Mouse (Mus musculus) MEL (cell line): ENCODE results near the gene Snd1. TPM values are rescaled to one million over a fixed set of nuclear protein-coding genes. Genes with fewer than 3 reads are reported as not detected.

Source experiments
- DNase-seq: peaks from one replicate; pipeline ENCODE4 v3.0.0; 2011; ENCODE audit warnings: low read depth, low spot score
- H3K27ac ChIP-seq: 2 replicates; pipeline ENCODE4 v1.5.1; 2012; ENCODE audit warnings: low read depth, mild to moderate bottlenecking, control low read depth, low read length, moderate library complexity; ENCODE audit not compliant: control insufficient read depth
- H3K27me3 ChIP-seq, 2 experiments: fragments of 150-350 bp in 1 of 2; sonication (generic) in 1 of 2; 2 replicates each; pipeline ENCODE4 v1.6.1; 2012; ENCODE audit warnings: low read length in 2 of 2, mild to moderate bottlenecking in 2 of 2, improper control_type of control experiment in 1 of 2, moderate library complexity in 1 of 2; ENCODE audit not compliant: insufficient read depth in 2 of 2, control insufficient read depth in 1 of 2
- H3K36me3 ChIP-seq, 2 experiments: 2 replicates each; pipeline ENCODE4 v1.6.1; 2012 to 2014; ENCODE audit warnings: low read length in 2 of 2, improper control_type of control experiment in 1 of 2, inconsistent platforms in 1 of 2, mild to moderate bottlenecking in 1 of 2; ENCODE audit not compliant: insufficient read depth in 2 of 2, control insufficient read depth in 1 of 2
- H3K4me1 ChIP-seq, 2 experiments: fragments of 150-350 bp in 1 of 2; sonication (generic) in 1 of 2; 2 replicates each; pipeline ENCODE4 v1.6.1; 2012; ENCODE audit warnings: low read length in 2 of 2, improper control_type of control experiment in 1 of 2, mild to moderate bottlenecking in 1 of 2; ENCODE audit not compliant: insufficient read depth in 2 of 2, control insufficient read depth in 1 of 2
- H3K4me3 ChIP-seq, 2 experiments: fragments of 150-350 bp in 1 of 2; sonication (generic) in 1 of 2; 2 replicates each; pipeline ENCODE4 v1.5.1; 2012; ENCODE audit warnings: low read depth in 2 of 2, low read length in 2 of 2, mild to moderate bottlenecking in 2 of 2, moderate library complexity in 2 of 2, control low read depth in 1 of 2, improper control_type of control experiment in 1 of 2; ENCODE audit not compliant: control insufficient read depth in 1 of 2, insufficient read depth in 1 of 2
- H3K79me2 ChIP-seq: 2 replicates; pipeline ENCODE4 v1.6.1; 2012; ENCODE audit warnings: mild to moderate bottlenecking, low read length, moderate library complexity; ENCODE audit not compliant: control insufficient read depth, poor library complexity, insufficient read depth
- H3K9ac ChIP-seq: 2 replicates; pipeline ENCODE4 v1.6.1; 2012; ENCODE audit warnings: low read depth, mild to moderate bottlenecking, control low read depth, low read length, moderate library complexity; ENCODE audit not compliant: control insufficient read depth, poor library complexity, severe bottlenecking
- H3K9me3 ChIP-seq: fragments of 150-350 bp; sonication (generic); replicated peaks from 2 replicates; pipeline ENCODE4 v1.6.1; 2012; ENCODE audit warnings: mild to moderate bottlenecking, low read length, improper control_type of control experiment, moderate library complexity; ENCODE audit not compliant: insufficient read depth
- CHD2 ChIP-seq: IDR thresholded peaks from 2 replicates; pipeline ENCODE4 v1.6.1; 2011; ENCODE audit warnings: low read length, improper control_type of control experiment
- CTCF ChIP-seq, 3 experiments: IDR thresholded peaks in 2 of 3; conservative IDR thresholded peaks in 1 of 3; 2 replicates each; pipeline ENCODE4 v1.5.1; 2011 to 2012; ENCODE audit warnings: low read length in 3 of 3, low read depth in 2 of 3, mild to moderate bottlenecking in 2 of 3, improper control_type of control experiment in 1 of 3, inconsistent platforms in 1 of 3, mixed read lengths in 1 of 3, moderate library complexity in 1 of 3; ENCODE audit not compliant: control insufficient read depth in 1 of 3, insufficient read depth in 1 of 3, poor library complexity in 1 of 3, severe bottlenecking in 1 of 3
- E2F4 ChIP-seq: IDR thresholded peaks from 2 replicates; pipeline ENCODE4 v1.6.1; 2011; ENCODE audit warnings: low read depth, low read length, improper control_type of control experiment, borderline replicate concordance
- ELF1 ChIP-seq: IDR thresholded peaks from 2 replicates; pipeline ENCODE4 v1.6.1; 2014; ENCODE audit warnings: low read depth, mild to moderate bottlenecking, inconsistent platforms, low read length, improper control_type of control experiment, moderate library complexity
- EP300 ChIP-seq, 2 experiments: IDR thresholded peaks; 2 replicates each; pipeline ENCODE4 v1.6.1; 2011; ENCODE audit warnings: improper control_type of control experiment in 2 of 2, low read length in 2 of 2, low read depth in 1 of 2, mild to moderate bottlenecking in 1 of 2
- GABPA ChIP-seq: IDR thresholded peaks from 2 replicates; pipeline ENCODE4 v1.6.1; 2012; ENCODE audit warnings: low read depth, mild to moderate bottlenecking, inconsistent platforms, low read length, improper control_type of control experiment, moderate library complexity
- GATA1 ChIP-seq: IDR thresholded peaks from 2 replicates; pipeline ENCODE4 v1.6.1; 2011; ENCODE audit warnings: low read depth, low read length, improper control_type of control experiment
- JUND ChIP-seq: IDR thresholded peaks from 2 replicates; pipeline ENCODE4 v1.6.1; 2011; ENCODE audit warnings: low read depth, mild to moderate bottlenecking, improper control_type of control experiment, low read length
- KAT2A ChIP-seq: conservative IDR thresholded peaks from 2 replicates; pipeline ENCODE4 v1.6.1; 2012; ENCODE audit warnings: low read depth, low read length, improper control_type of control experiment, inconsistent platforms
- MAFK ChIP-seq: IDR thresholded peaks from 2 replicates; pipeline ENCODE4 v1.6.1; 2011; ENCODE audit warnings: low read depth, mild to moderate bottlenecking, low read length, improper control_type of control experiment, borderline replicate concordance
- MAZ ChIP-seq: IDR thresholded peaks from 2 replicates; pipeline ENCODE4 v1.6.1; 2012; ENCODE audit warnings: low read depth, mild to moderate bottlenecking, inconsistent platforms, low read length, improper control_type of control experiment
- MEF2A ChIP-seq: IDR thresholded peaks from 2 replicates; pipeline ENCODE4 v1.6.1; 2014; ENCODE audit warnings: low read depth, mild to moderate bottlenecking, inconsistent platforms, low read length, improper control_type of control experiment; ENCODE audit not compliant: poor library complexity, insufficient replicate concordance, severe bottlenecking; ENCODE audit errors: extremely low read depth
- MXI1 ChIP-seq: IDR thresholded peaks from 2 replicates; pipeline ENCODE4 v1.6.1; 2011; ENCODE audit warnings: mild to moderate bottlenecking, low read depth, low read length, improper control_type of control experiment
- MYB ChIP-seq: IDR thresholded peaks from 2 replicates; pipeline ENCODE4 v1.6.1; 2011; ENCODE audit warnings: mild to moderate bottlenecking, low read depth, low read length, improper control_type of control experiment
- MYC ChIP-seq: IDR thresholded peaks from 2 replicates; pipeline ENCODE4 v1.6.1; 2011; ENCODE audit warnings: low read depth, mild to moderate bottlenecking, low read length, improper control_type of control experiment, moderate library complexity
- NRF1 ChIP-seq: IDR thresholded peaks from 2 replicates; pipeline ENCODE4 v1.6.1; 2014; ENCODE audit warnings: low read depth, mild to moderate bottlenecking, inconsistent platforms, low read length, improper control_type of control experiment, moderate library complexity; ENCODE audit not compliant: poor library complexity, insufficient read depth, severe bottlenecking
- POLR2A ChIP-seq, 2 experiments: IDR thresholded peaks; 2 replicates each; pipeline ENCODE4 v1.6.1; 2011 to 2012; ENCODE audit warnings: low read length in 2 of 2, mild to moderate bottlenecking in 2 of 2, control low read depth in 1 of 2, improper control_type of control experiment in 1 of 2, low read depth in 1 of 2, moderate library complexity in 1 of 2; ENCODE audit not compliant: control insufficient read depth in 1 of 2, insufficient read depth in 1 of 2, poor library complexity in 1 of 2
- RAD21 ChIP-seq: IDR thresholded peaks from 2 replicates; pipeline ENCODE4 v1.6.1; 2011; ENCODE audit warnings: mild to moderate bottlenecking, low read depth, low read length, improper control_type of control experiment
- RCOR1 ChIP-seq: IDR thresholded peaks from 2 replicates; pipeline ENCODE4 v1.6.1; 2012; ENCODE audit warnings: low read depth, mild to moderate bottlenecking, inconsistent platforms, low read length, improper control_type of control experiment
- SIN3A ChIP-seq: IDR thresholded peaks from 2 replicates; pipeline ENCODE4 v1.6.1; 2012; ENCODE audit warnings: low read length, improper control_type of control experiment, inconsistent platforms
- SMC3 ChIP-seq: IDR thresholded peaks from 2 replicates; pipeline ENCODE4 v1.6.1; 2011; ENCODE audit warnings: low read depth, low read length, improper control_type of control experiment
- TAL1 ChIP-seq: IDR thresholded peaks from 2 replicates; pipeline ENCODE4 v1.6.1; 2012; ENCODE audit warnings: mild to moderate bottlenecking, inconsistent platforms, low read length, moderate library complexity, mixed read lengths
- UBTF ChIP-seq: IDR thresholded peaks from 2 replicates; pipeline ENCODE4 v1.6.1; 2012; ENCODE audit warnings: low read depth, mild to moderate bottlenecking, inconsistent platforms, low read length, improper control_type of control experiment, moderate library complexity, borderline replicate concordance; ENCODE audit not compliant: insufficient read depth
- ZC3H11A ChIP-seq: IDR thresholded peaks from 2 replicates; pipeline ENCODE4 v1.6.1; 2012; ENCODE audit warnings: low read depth, mild to moderate bottlenecking, inconsistent platforms, low read length, improper control_type of control experiment
- ZKSCAN1 ChIP-seq: IDR thresholded peaks from 2 replicates; pipeline ENCODE4 v1.6.1; 2012; ENCODE audit warnings: low read depth, mild to moderate bottlenecking, inconsistent platforms, low read length, improper control_type of control experiment, moderate library complexity
- ZNF384 ChIP-seq: IDR thresholded peaks from 2 replicates; pipeline ENCODE4 v1.6.1; 2012; ENCODE audit warnings: low read depth, mild to moderate bottlenecking, inconsistent platforms, low read length, improper control_type of control experiment
- polyA plus RNA-seq, 2 experiments: library from polyadenylated mRNA; stranded (reverse) in 1 of 2; unstranded in 1 of 2; fragments of >175 nt in 1 of 2; fragments of >200 nt in 1 of 2; gene quantifications; 2 replicates each; pipeline versions ENCODE4 v1.2.1 to v1.2.4; 2012; ENCODE audit warnings: low replicate concordance in 2 of 2, low read depth in 1 of 2; ENCODE audit not compliant: insufficient read length in 2 of 2, insufficient read depth in 1 of 2, missing spikeins in 1 of 2
- total RNA-seq: library from RNA; depleted of rRNA; stranded (reverse); fragments of 300-350 nt; gene quantifications from 2 replicates; pipeline ENCODE4 v1.2.3, GENCODE M21; 2012

Snd1 gene
- total and polyA plus RNA-seq, 3 experiments = 192 to 280 TPM; not detected in 1

- H3K79me2 ChIP-seq = no peaks in the 10 kb centered on the region
- H3K4me1 ChIP-seq = no peaks in the 10 kb centered on the region
- H3K9me3 ChIP-seq = no peaks in the 10 kb centered on the region
- H3K27me3 ChIP-seq = peaks cover 6 to 10% of the 10 kb centered on the region in 2 experiments
- H3K4me3 ChIP-seq = no peak overlapping the region
- H3K27ac ChIP-seq = no peak overlapping the region
- DNase-seq = peak; percentile 51
- no peaks in the 10 kb centered on the region for H3K36me3 ChIP-seq
- TF ChIP-seq SMC3 = peak; percentile 80
- no peak for TF ChIP-seq MYC
- TF ChIP-seq ZC3H11A = peak; percentile 23; the same call in 1 of the 2 replicates
- peak; percentile 72 to 81 (median 74) for TF ChIP-seq CTCF (IDR thresholded peaks at IDR 0.05 in 2 of 3, conservative IDR thresholded peaks at IDR 0.05 in 1 of 3; ENCODE audit: control insufficient read depth in 1 of 3, insufficient read depth in 1 of 3, low read depth in 2 of 3, low read length in 3 of 3, poor library complexity in 1 of 3, severe bottlenecking in 1 of 3)
- no peak for TF ChIP-seq NRF1
- no peak for TF ChIP-seq MEF2A
- no peak for TF ChIP-seq JUND
- no peak for TF ChIP-seq MAZ
- TF ChIP-seq ELF1 = no peak
- peak; percentile 38 for TF ChIP-seq RAD21
- H3K9ac ChIP-seq = no peak overlapping the region
Measured at GRCm38 (mm10) chr6:28955581-28955980, 480.6 kb downstream of the Snd1 start.

DNA sequence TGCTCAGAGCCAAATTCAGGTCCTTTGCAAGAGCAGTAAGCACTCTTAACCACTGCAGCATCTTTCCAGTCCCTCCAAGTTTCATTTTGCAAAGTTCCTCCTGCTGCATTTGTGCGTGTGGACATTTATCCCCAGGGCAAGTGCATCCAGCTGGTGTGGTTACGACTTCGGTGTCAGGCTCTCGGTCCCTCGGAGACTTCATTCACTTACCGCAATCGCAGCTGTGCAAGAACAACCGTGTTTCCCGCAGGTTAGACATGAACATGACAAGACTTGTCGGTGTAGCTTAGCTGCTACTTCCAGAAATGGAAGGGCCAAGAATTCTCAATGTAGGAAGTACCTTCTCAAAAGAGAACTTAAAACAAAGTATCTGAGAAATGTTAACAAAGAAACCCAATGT, 482.5 kb downstream of the Snd1 start:
- H3K27me3 ChIP-seq = peaks cover 9% of the 10 kb centered on the region in 2 experiments
- no peaks in the 10 kb centered on the region for H3K36me3 ChIP-seq
- no peaks in the 10 kb centered on the region for H3K4me1 ChIP-seq
- DNase-seq = no peak
- H3K9ac ChIP-seq = no peak overlapping the region
- no peak overlapping the region for H3K4me3 ChIP-seq
- H3K27ac ChIP-seq = no peak overlapping the region
- H3K79me2 ChIP-seq = no peaks in the 10 kb centered on the region
- H3K9me3 ChIP-seq = no peaks in the 10 kb centered on the region
- TF ChIP-seq ELF1 (no peak), MYB (no peak), TAL1 (no peak), MXI1 (no peak), UBTF (no peak), RCOR1 (no peak), POLR2A (IDR thresholded peaks at IDR 0.05; ENCODE audit: control insufficient read depth in 1 of 2, insufficient read depth in 1 of 2, low read depth in 1 of 2, low read length in 2 of 2, poor library complexity in 1 of 2) (no peak), CHD2 (no peak), E2F4 (no peak), KAT2A (no peak), GABPA (no peak), RAD21 (no peak), ZKSCAN1 (no peak), SIN3A (no peak), MAFK (no peak), ZNF384 (no peak), GATA1 (no peak), EP300 (IDR thresholded peaks at IDR 0.05; ENCODE audit: low read depth in 1 of 2, low read length in 2 of 2) (no peak)
